Mouse (Mus musculus) gastrocnemius, adult 8-10 months (tissue): ENCODE measurements around the gene Mthfd2l. TPM values are rescaled to one million over a fixed set of nuclear protein-coding genes. Genes with fewer than 3 reads are reported as not detected.

ENCODE experiments used
- DNase-seq, 2 experiments: peaks; one replicate each; pipeline ENCODE4 v3.0.0; 2022; ENCODE audit warnings: low spot score in 2 of 2
- total RNA-seq, 4 experiments: library from RNA; stranded (reverse); gene quantifications; 2 replicates each; pipeline ENCODE4 v1.2.4; 2022

The Mthfd2l gene
- total RNA-seq, 4 experiments from 2014 or later = 6.8 to 8.0 (median 7.4) TPM

DNA sequence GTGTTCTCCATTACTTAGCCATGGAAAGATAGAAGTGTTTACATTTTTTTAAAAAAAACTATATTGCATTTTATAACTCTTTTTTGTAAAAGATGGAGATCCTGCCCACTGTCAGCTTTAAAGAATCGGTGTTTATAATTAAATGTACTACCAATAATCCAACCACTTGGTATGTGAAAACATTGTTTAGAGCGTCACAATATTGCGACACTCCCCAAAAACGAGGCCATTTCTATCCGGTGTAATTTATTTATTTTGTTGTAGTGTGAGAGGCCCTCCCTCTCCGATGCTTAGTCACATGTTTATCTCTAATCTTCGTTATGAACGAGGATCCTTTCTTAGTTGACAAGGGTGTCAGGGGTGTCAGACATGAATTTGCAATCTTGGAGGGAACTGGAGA lies 117.5 kb downstream of the Mthfd2l start:
- DNase-seq = no peak

Other genes starting within 250 kb of the Mthfd2l start
- not detected for gene Cxcl5, start 171.8 kb upstream of the Mthfd2l start, total RNA-seq
- under 1 TPM in 2 of 4 experiments, not detected in 2; 0.45 to 0.53 TPM for gene Ppbp, start 162.6 kb upstream of the Mthfd2l start, total RNA-seq
- gene Pf4, start 158.7 kb upstream of the Mthfd2l start, total RNA-seq = 10 to 100 TPM in 1 of 4 experiments, 1 to 10 TPM in 3; 1.9 to 12.2 (median 6.2) TPM
- gene Cxcl3, start 145.0 kb upstream of the Mthfd2l start, total RNA-seq = not detected
- not detected for gene Cxcl15, start 136.6 kb upstream of the Mthfd2l start, total RNA-seq
- not detected for gene Cxcl1, start 39.9 kb upstream of the Mthfd2l start, total RNA-seq
- gene Cxcl2, start 27.2 kb upstream of the Mthfd2l start, total RNA-seq = not detected
- under 1 TPM; 0.27 to 0.90 (median 0.50) TPM for gene Epgn, start 96.3 kb downstream of the Mthfd2l start, total RNA-seq
- gene Ereg, start 143.5 kb downstream of the Mthfd2l start, total RNA-seq = not detected
- gene Areg, start 208.5 kb downstream of the Mthfd2l start, total RNA-seq = not detected